Mouse (Mus musculus): ENCODE results near the gene Cfap73.

GRCm38 (mm10) chr5:120621846-120622197 is 12.2 kb downstream of the Cfap73 start:
- TF ChIP-seq CTCF (IDR thresholded peaks at IDR 0.05; ENCODE audit: borderline replicate concordance, extremely low read depth, insufficient read depth, insufficient read length) (no peak), POLR2A (IDR thresholded peaks at IDR 0.05; ENCODE audit: borderline replicate concordance, extremely low read depth, insufficient read depth, insufficient read length, poor library complexity, severe bottlenecking) (no peak)

All from brain, embryonic 14.5 days (tissue).